Mouse (Mus musculus): ENCODE measurements around the gene Olfr1425. TPM values are rescaled to one million over a fixed set of nuclear protein-coding genes. Genes with fewer than 3 reads are reported as not detected.

The Olfr1425 gene
- not detected for polyA plus RNA-seq (2015; fragmentation: Illumina TruSeq; extraction: RNeasy Lipid Tissue Mini Kit (QIAGEN cat#74804); ENCODE audit: low read depth, low replicate concordance)

DNA sequence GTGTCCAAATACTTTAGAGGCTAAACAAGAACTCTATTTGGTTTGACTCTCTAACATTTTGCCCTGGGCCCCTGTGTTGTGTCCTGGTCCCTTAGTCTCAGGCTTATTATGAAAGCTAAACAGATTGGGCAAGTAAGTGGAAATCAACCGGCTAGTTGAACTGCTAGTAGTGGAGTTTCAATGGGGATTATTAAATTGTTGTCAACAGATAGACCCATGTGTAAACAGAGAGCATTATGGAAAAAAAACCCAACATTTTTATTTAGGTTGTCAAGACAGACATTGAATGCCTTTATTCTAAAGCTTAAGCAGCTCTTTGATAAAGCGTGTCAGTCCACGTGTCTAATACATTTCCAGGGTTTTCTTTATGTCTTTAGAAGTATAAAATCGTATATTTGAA, at the start of gene Olfr1425:
TSS of gene Olfr1425 (minus strand) at position 101 of the 400 bp plus-strand sequence.

GRCm38 (mm10) chr19:12123103-12123502, 45.6 kb upstream of the Olfr1425 start, which contains the start of gene Olfr76:
Olfr76 (minus strand) TSS chr19:12123203.

DNA sequence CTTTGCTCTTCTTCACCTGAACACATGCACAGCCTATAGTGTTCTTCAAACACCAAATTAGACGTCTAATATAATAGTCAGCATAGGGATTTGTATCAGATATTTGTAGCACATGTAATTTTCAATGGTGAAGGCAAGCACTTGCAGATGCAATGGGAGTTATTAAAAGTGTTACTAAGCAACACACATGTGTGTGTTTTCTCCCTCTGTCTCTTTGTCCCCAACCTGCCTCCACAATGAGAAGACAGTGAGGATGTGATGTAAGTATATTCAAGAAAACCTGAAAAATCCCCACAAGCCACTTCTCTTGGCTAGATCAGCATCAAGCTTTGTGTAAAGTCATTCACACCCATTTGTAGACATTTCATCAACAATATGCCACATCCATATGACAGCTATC, 38.3 kb upstream of the Olfr1425 start, which contains the start of gene Olfr1428:
TSS of gene Olfr1428 (minus strand) at position 101 of the 400 bp plus-strand sequence.

DNA sequence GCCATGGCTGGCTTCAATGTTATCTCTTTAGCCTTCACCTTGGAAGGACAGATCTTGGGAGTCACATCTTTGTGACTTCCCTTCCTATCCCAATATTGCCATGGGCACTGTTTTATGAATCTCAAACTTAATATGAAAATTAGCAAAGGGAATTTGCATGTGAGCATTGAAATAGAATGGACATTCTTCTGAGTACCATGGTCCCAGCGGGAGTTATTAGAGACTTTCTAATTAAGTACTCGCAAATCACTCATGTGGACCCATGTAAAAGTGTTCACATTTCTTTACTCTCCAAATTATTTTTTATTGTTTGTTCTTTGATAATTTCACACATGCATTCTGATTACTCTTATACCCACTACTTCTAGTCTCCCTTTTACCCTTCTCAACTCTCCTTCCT, 25.7 kb upstream of the Olfr1425 start, which contains the start of gene Olfr1427:
TSS of gene Olfr1427 (minus strand) at position 101 of the 400 bp plus-strand sequence.

GRCm38 (mm10) chr19:12091913-12092312, 14.4 kb upstream of the Olfr1425 start, which contains the start of gene Olfr1426:
Olfr1426 (minus strand) TSS chr19:12092013.

DNA sequence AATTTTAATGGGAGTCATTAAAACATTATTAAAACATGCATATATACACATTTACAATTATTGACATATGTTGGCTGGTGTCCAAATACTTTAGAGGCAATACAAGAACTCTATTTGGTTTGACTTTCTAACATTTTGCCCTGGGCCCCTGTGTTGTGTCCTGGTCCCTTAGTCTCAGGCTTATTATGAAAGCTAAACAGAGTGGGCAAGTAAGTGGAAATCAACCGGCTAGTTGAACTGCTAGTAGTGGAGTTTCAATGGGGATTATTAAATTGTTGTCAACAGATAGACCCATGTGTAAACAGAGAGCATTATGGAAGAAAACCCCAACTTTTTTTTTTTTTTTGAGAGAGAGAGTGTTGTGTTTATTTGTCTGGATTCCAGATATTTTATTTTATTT, 14.9 kb downstream of the Olfr1425 start, which contains the start of gene Olfr1424:
TSS of gene Olfr1424 (minus strand) at position 101 of the 400 bp plus-strand sequence.

GRCm38 (mm10) chr19:12041217-12041616, 36.3 kb downstream of the Olfr1425 start, which contains the start of gene Olfr1423:
Olfr1423 (minus strand) TSS chr19:12041317.

Other genes starting within 250 kb of the Olfr1425 start
- gene Olfr1417, start 238.5 kb downstream of the Olfr1425 start, polyA plus RNA-seq (2015; fragmentation: Illumina TruSeq; extraction: RNeasy Lipid Tissue Mini Kit (QIAGEN cat#74804); ENCODE audit: low read depth, low replicate concordance) = not detected
- not detected for gene Olfr1418, start 216.7 kb downstream of the Olfr1425 start, polyA plus RNA-seq (2015; fragmentation: Illumina TruSeq; extraction: RNeasy Lipid Tissue Mini Kit (QIAGEN cat#74804); ENCODE audit: low read depth, low replicate concordance)
- not detected for gene Olfr1419, start 202.6 kb downstream of the Olfr1425 start, polyA plus RNA-seq (2015; fragmentation: Illumina TruSeq; extraction: RNeasy Lipid Tissue Mini Kit (QIAGEN cat#74804); ENCODE audit: low read depth, low replicate concordance)
- gene Olfr1420, start 191.2 kb downstream of the Olfr1425 start, polyA plus RNA-seq (2015; fragmentation: Illumina TruSeq; extraction: RNeasy Lipid Tissue Mini Kit (QIAGEN cat#74804); ENCODE audit: low read depth, low replicate concordance) = not detected
- 13.3 TPM for gene Patl1, start 165.3 kb downstream of the Olfr1425 start, polyA plus RNA-seq (2015; fragmentation: Illumina TruSeq; extraction: RNeasy Lipid Tissue Mini Kit (QIAGEN cat#74804); ENCODE audit: low read depth, low replicate concordance)
- 35.7 TPM for gene Osbp, start 111.8 kb downstream of the Olfr1425 start, polyA plus RNA-seq (2015; fragmentation: Illumina TruSeq; extraction: RNeasy Lipid Tissue Mini Kit (QIAGEN cat#74804); ENCODE audit: low read depth, low replicate concordance)
- not detected for gene Olfr1423, start 36.4 kb downstream of the Olfr1425 start, polyA plus RNA-seq (2015; fragmentation: Illumina TruSeq; extraction: RNeasy Lipid Tissue Mini Kit (QIAGEN cat#74804); ENCODE audit: low read depth, low replicate concordance)
- not detected for gene Olfr1424, start 15.0 kb downstream of the Olfr1425 start, polyA plus RNA-seq (2015; fragmentation: Illumina TruSeq; extraction: RNeasy Lipid Tissue Mini Kit (QIAGEN cat#74804); ENCODE audit: low read depth, low replicate concordance)
- gene Olfr1426, start 14.3 kb upstream of the Olfr1425 start, polyA plus RNA-seq (2015; fragmentation: Illumina TruSeq; extraction: RNeasy Lipid Tissue Mini Kit (QIAGEN cat#74804); ENCODE audit: low read depth, low replicate concordance) = not detected
- gene Olfr1427, start 25.6 kb upstream of the Olfr1425 start, polyA plus RNA-seq (2015; fragmentation: Illumina TruSeq; extraction: RNeasy Lipid Tissue Mini Kit (QIAGEN cat#74804); ENCODE audit: low read depth, low replicate concordance) = not detected
- gene Olfr1428, start 38.2 kb upstream of the Olfr1425 start, polyA plus RNA-seq (2015; fragmentation: Illumina TruSeq; extraction: RNeasy Lipid Tissue Mini Kit (QIAGEN cat#74804); ENCODE audit: low read depth, low replicate concordance) = not detected
- gene Olfr76, start 45.5 kb upstream of the Olfr1425 start, polyA plus RNA-seq (2015; fragmentation: Illumina TruSeq; extraction: RNeasy Lipid Tissue Mini Kit (QIAGEN cat#74804); ENCODE audit: low read depth, low replicate concordance) = not detected
- gene Olfr1555-ps1, start 92.4 kb upstream of the Olfr1425 start, polyA plus RNA-seq (2015; fragmentation: Illumina TruSeq; extraction: RNeasy Lipid Tissue Mini Kit (QIAGEN cat#74804); ENCODE audit: low read depth, low replicate concordance) = not detected
- not detected for gene Olfr1431, start 122.9 kb upstream of the Olfr1425 start, polyA plus RNA-seq (2015; fragmentation: Illumina TruSeq; extraction: RNeasy Lipid Tissue Mini Kit (QIAGEN cat#74804); ENCODE audit: low read depth, low replicate concordance)
- not detected for gene Olfr1432, start 154.9 kb upstream of the Olfr1425 start, polyA plus RNA-seq (2015; fragmentation: Illumina TruSeq; extraction: RNeasy Lipid Tissue Mini Kit (QIAGEN cat#74804); ENCODE audit: low read depth, low replicate concordance)
- not detected for gene Olfr262, start 163.9 kb upstream of the Olfr1425 start, polyA plus RNA-seq (2015; fragmentation: Illumina TruSeq; extraction: RNeasy Lipid Tissue Mini Kit (QIAGEN cat#74804); ENCODE audit: low read depth, low replicate concordance)
- not detected for gene Olfr235, start 183.3 kb upstream of the Olfr1425 start, polyA plus RNA-seq (2015; fragmentation: Illumina TruSeq; extraction: RNeasy Lipid Tissue Mini Kit (QIAGEN cat#74804); ENCODE audit: low read depth, low replicate concordance)
- not detected for gene Olfr1434, start 202.1 kb upstream of the Olfr1425 start, polyA plus RNA-seq (2015; fragmentation: Illumina TruSeq; extraction: RNeasy Lipid Tissue Mini Kit (QIAGEN cat#74804); ENCODE audit: low read depth, low replicate concordance)
- gene Olfr1436, start 221.4 kb upstream of the Olfr1425 start, polyA plus RNA-seq (2015; fragmentation: Illumina TruSeq; extraction: RNeasy Lipid Tissue Mini Kit (QIAGEN cat#74804); ENCODE audit: low read depth, low replicate concordance) = not detected
- gene Olfr1437, start 247.4 kb upstream of the Olfr1425 start, polyA plus RNA-seq (2015; fragmentation: Illumina TruSeq; extraction: RNeasy Lipid Tissue Mini Kit (QIAGEN cat#74804); ENCODE audit: low read depth, low replicate concordance) = not detected